Mouse (Mus musculus): ENCODE data around the gene Pgap3. TPM values are rescaled to one million over a fixed set of nuclear protein-coding genes. Genes with fewer than 3 reads are reported as not detected.

Gene Pgap3
- polyA plus RNA-seq, 1 experiment from 2014 or later: 15.1 TPM

DNA sequence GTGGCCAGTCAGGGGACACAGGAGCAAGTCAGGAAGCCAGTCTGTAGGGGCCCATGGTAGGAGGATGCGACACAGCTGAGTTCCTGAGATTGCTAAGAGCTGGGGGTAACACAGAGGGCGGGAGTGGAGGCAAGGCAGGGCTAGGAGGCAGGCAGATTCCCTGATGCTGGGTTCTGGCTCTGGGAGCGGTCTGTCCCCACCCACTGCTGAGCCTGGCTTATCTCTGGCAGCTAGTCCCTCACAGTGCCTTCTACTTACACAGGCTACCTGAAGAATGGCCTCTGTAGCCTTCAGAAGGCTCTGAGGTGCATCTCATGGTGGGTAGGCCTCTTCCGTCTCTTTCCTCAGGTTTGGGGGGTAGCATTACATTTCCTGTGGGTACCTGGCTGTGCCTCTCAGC lies 7.6 kb downstream of the Pgap3 start:
- Histone ChIP-seq H3K27me3 (replicated peaks; ENCODE audit: control insufficient read depth, insufficient read depth, low read length) (peaks cover 4% of the 10 kb centered on the region; the same call in 1 of the 2 replicates), H3K9ac (ENCODE audit: low read depth, low read length) (no peak overlapping the region), H3K27ac (ENCODE audit: low read depth, low read length) (peak overlapping the region; percentile 54; the same call in 1 of the 2 replicates), H3K4me1 (replicated peaks; ENCODE audit: control insufficient read depth, insufficient read depth, low read length) (peaks cover 9% of the 10 kb centered on the region; the same call in 1 of the 2 replicates), H3K4me2 (replicated peaks; ENCODE audit: low read depth) (0 out of 2 replicates have a peak overlapping the region, but pooled peaks have one; percentile 13), H3K9me3 (ENCODE audit: control insufficient read depth) (no peaks in the 10 kb centered on the region), H3K4me3 (ENCODE audit: low read depth, low read length) (no peak overlapping the region), H3K36me3 (ENCODE audit: control insufficient read depth, insufficient read depth) (peaks cover 2% of the 10 kb centered on the region; the same call in 1 of the 2 replicates)
- 24% methylated on average over 4 of the region's 4 CpGs for WGBS
- no peak for ATAC-seq
- no peak for TF ChIP-seq CTCF (IDR thresholded peaks at IDR 0.05; ENCODE audit: low read depth)

DNA sequence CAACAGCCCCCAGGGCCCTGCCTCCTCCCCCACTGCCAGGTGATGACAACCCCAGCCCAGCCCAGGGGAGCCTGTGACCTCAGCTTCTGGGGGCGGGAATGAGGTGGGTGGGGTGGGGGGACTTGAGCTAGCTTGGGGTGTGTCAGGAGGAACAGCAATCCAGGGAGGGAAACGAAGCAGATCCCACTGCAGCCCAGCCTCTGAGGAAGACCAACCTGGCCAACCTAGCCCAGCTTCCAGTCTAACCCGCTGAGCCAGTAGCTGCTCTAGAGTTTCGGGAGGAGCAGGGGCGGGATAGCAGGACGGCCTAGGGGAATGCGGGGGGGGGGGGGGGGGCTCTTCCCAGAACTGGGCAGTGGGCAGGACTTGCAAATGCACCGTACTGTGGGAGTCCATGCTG lies 8.3 kb downstream of the Pgap3 start:
- no peaks in the 10 kb centered on the region for H3K9me3 ChIP-seq (ENCODE audit: control insufficient read depth)
- peaks cover 10% of the 10 kb centered on the region; the same call in 1 of the 2 replicates for H3K27me3 ChIP-seq (replicated peaks; ENCODE audit: control insufficient read depth, insufficient read depth, low read length)
- H3K4me3 ChIP-seq (ENCODE audit: low read depth, low read length): no peak overlapping the region
- WGBS: 19% methylated on average over 7 of the region's 8 CpGs
- H3K36me3 ChIP-seq (ENCODE audit: control insufficient read depth, insufficient read depth): no peaks in the 10 kb centered on the region
- no peak for TF ChIP-seq CTCF (IDR thresholded peaks at IDR 0.05; ENCODE audit: low read depth)
- no peak for ATAC-seq
- no peak overlapping the region for H3K4me2 ChIP-seq (replicated peaks; ENCODE audit: low read depth)
- H3K9ac ChIP-seq (ENCODE audit: low read depth, low read length): no peak overlapping the region
- no peak overlapping the region for H3K27ac ChIP-seq (ENCODE audit: low read depth, low read length)
- peaks cover 9% of the 10 kb centered on the region; the same call in 1 of the 2 replicates for H3K4me1 ChIP-seq (replicated peaks; ENCODE audit: control insufficient read depth, insufficient read depth, low read length)

DNA sequence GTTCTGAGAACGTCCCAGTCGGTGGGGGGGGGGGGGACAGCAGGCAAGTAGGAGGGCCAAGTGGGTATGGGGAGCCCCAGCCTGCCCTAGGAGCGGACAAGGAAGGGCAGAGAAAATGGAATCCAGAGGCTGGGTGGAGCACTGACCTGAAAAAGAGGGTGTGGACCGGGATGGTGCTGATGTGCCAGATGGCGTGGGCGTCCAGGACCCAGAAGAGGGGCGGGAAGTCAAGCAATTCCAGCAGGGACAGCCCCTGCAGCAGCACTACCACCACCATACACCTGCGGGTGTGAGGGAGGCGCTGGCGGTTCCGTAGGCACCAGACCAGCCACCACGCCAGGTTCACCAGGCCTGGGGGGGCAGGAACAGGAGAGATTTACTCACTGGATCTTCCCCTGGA lies 10.1 kb downstream of the Pgap3 start:
- ATAC-seq: no peak
- peaks cover 5% of the 10 kb centered on the region; the same call in 1 of the 2 replicates for H3K4me1 ChIP-seq (replicated peaks; ENCODE audit: control insufficient read depth, insufficient read depth, low read length)
- WGBS: 63% methylated on average over 12 of the region's 12 CpGs
- no peak overlapping the region for H3K27ac ChIP-seq (ENCODE audit: low read depth, low read length)
- no peaks in the 10 kb centered on the region for H3K36me3 ChIP-seq (ENCODE audit: control insufficient read depth, insufficient read depth)
- H3K9me3 ChIP-seq (ENCODE audit: control insufficient read depth): no peaks in the 10 kb centered on the region
- no peak for TF ChIP-seq CTCF (IDR thresholded peaks at IDR 0.05; ENCODE audit: low read depth)
- peaks cover 18% of the 10 kb centered on the region; the same call in 1 of the 2 replicates for H3K27me3 ChIP-seq (replicated peaks; ENCODE audit: control insufficient read depth, insufficient read depth, low read length)
- no peak overlapping the region for H3K4me2 ChIP-seq (replicated peaks; ENCODE audit: low read depth)
- H3K9ac ChIP-seq (ENCODE audit: low read depth, low read length): no peak overlapping the region
- no peak overlapping the region for H3K4me3 ChIP-seq (ENCODE audit: low read depth, low read length)

DNA sequence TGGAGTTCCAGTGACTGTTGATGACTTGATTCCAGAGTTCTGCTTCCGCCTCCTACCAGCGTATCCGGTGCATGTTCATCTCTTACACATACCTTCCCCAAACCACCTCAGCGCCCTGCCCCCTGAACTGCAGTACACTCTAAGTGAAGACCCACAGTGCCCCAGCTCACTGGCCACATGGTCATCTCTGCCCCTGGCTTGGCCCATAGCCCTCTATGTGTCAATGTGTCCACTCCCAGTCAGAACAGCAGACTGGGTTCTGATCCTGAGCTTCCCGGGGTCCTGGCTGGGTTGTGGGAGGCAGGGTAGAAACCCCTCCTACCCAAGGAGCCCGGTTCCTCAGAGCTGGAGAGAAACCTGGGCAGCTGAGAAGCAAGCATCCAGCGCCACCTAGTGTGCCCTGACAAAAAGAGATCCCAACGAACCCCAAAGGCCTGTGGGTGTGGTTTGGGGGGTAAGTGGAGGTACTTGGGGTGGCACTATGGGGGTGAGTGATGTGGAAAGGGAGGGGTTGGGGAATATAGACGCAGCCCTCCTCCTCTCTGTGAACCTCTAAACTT lies 11.0 kb downstream of the Pgap3 start:
- peak; percentile 81 for TF ChIP-seq CTCF (IDR thresholded peaks at IDR 0.05; ENCODE audit: low read depth)
- Histone ChIP-seq H3K4me3 (ENCODE audit: low read depth, low read length) (no peak overlapping the region), H3K27ac (ENCODE audit: low read depth, low read length) (no peak overlapping the region), H3K36me3 (ENCODE audit: control insufficient read depth, insufficient read depth) (no peaks in the 10 kb centered on the region), H3K4me2 (replicated peaks; ENCODE audit: low read depth) (no peak overlapping the region), H3K4me1 (replicated peaks; ENCODE audit: control insufficient read depth, insufficient read depth, low read length) (peaks cover 5% of the 10 kb centered on the region; the same call in 1 of the 2 replicates), H3K9ac (ENCODE audit: low read depth, low read length) (no peak overlapping the region), H3K9me3 (ENCODE audit: control insufficient read depth) (no peaks in the 10 kb centered on the region), H3K27me3 (replicated peaks; ENCODE audit: control insufficient read depth, insufficient read depth, low read length) (peaks cover 18% of the 10 kb centered on the region; the same call in 1 of the 2 replicates)
- no peak for ATAC-seq
- 28% methylated on average over 9 of the region's 9 CpGs for WGBS

DNA sequence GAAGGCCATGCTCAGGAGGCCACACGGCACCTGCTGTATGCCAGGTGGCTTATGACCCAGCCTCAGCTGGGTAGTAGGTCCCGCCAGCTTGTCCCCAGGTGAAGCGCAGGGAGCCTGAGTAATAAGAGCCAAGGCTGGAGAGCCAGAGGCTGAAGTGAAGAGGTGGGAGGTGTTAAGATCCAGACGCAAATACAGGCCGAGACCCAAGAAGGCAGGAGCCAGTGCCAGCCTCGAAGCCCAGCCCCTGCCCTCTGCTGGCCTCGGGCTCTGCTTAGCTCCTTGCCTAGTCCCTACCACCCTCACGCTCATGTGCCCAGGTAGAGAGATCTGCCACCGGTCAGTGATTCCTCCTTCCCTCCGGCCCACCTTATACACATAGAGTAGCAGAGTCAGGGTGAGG lies 12.0 kb downstream of the Pgap3 start:
- H3K4me3 ChIP-seq (ENCODE audit: low read depth, low read length): no peak overlapping the region
- H3K4me2 ChIP-seq (replicated peaks; ENCODE audit: low read depth): no peak overlapping the region
- no peak for TF ChIP-seq CTCF (IDR thresholded peaks at IDR 0.05; ENCODE audit: low read depth)
- peaks cover 4% of the 10 kb centered on the region; the same call in 1 of the 2 replicates for H3K4me1 ChIP-seq (replicated peaks; ENCODE audit: control insufficient read depth, insufficient read depth, low read length)
- no peak for ATAC-seq
- no peaks in the 10 kb centered on the region for H3K36me3 ChIP-seq (ENCODE audit: control insufficient read depth, insufficient read depth)
- no peak overlapping the region for H3K27ac ChIP-seq (ENCODE audit: low read depth, low read length)
- no peak overlapping the region for H3K9ac ChIP-seq (ENCODE audit: low read depth, low read length)
- no peaks in the 10 kb centered on the region for H3K9me3 ChIP-seq (ENCODE audit: control insufficient read depth)
- peaks cover 18% of the 10 kb centered on the region; the same call in 1 of the 2 replicates for H3K27me3 ChIP-seq (replicated peaks; ENCODE audit: control insufficient read depth, insufficient read depth, low read length)
- 77% methylated on average over 10 of the region's 10 CpGs for WGBS

DNA sequence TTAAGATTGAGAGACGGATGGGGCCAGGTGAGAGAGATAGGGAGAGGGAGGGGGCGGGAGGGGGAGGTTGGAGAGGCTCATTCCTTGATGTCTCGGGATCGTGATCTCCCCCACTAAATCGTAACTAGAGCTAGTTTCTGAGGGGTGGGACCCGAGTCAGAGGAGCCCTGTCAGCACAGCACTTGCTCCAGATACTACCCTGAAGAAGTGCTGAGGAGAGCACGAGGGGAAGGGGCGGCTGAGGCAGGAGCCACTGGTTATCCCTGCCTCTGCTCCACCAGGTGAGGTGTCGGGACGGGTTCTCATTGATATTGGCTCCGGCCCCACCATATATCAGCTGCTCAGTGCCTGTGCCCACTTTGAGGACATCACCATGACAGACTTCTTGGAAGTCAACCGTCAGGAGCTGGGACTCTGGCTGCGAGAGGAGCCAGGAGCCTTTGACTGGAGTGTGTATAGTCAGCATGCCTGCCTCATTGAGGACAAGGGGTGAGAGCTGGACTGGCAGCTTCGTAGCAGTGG lies 13.2 kb downstream of the Pgap3 start:
- Histone ChIP-seq H3K4me1 (replicated peaks; ENCODE audit: control insufficient read depth, insufficient read depth, low read length) (no peaks in the 10 kb centered on the region), H3K36me3 (ENCODE audit: control insufficient read depth, insufficient read depth) (no peaks in the 10 kb centered on the region), H3K9me3 (ENCODE audit: control insufficient read depth) (no peaks in the 10 kb centered on the region), H3K27ac (ENCODE audit: low read depth, low read length) (no peak overlapping the region), H3K27me3 (replicated peaks; ENCODE audit: control insufficient read depth, insufficient read depth, low read length) (peaks cover 18% of the 10 kb centered on the region; the same call in 1 of the 2 replicates), H3K4me2 (replicated peaks; ENCODE audit: low read depth) (no peak overlapping the region), H3K9ac (ENCODE audit: low read depth, low read length) (no peak overlapping the region), H3K4me3 (ENCODE audit: low read depth, low read length) (no peak overlapping the region)
- no peak for ATAC-seq
- no peak for TF ChIP-seq CTCF (IDR thresholded peaks at IDR 0.05; ENCODE audit: low read depth)
- WGBS: 55% methylated on average over 14 of the region's 14 CpGs
